Mouse (Mus musculus) splenic B cell, adult 2 months (primary cell): ENCODE measurements around the gene Adck2.
A peak's percentile ranks its signal among the peaks of the same experiment; 100 is the strongest.

Experiments used
- DNase-seq: peaks from one replicate; pipeline ENCODE4 v3.0.0-alpha.2; 2011; ENCODE audit warnings: low read depth, low spot score
- H3K27me3 ChIP-seq: 2 replicates; pipeline ENCODE4 v1.6.1; 2012; ENCODE audit warnings: mild to moderate bottlenecking, low read length, moderate library complexity, mixed read lengths; ENCODE audit not compliant: control insufficient read depth, poor library complexity, insufficient read depth, severe bottlenecking
- H3K36me3 ChIP-seq: 2 replicates; pipeline ENCODE4 v1.6.1; 2012; ENCODE audit warnings: mild to moderate bottlenecking, low read length, moderate library complexity, mixed read lengths; ENCODE audit not compliant: control insufficient read depth, poor library complexity, insufficient read depth, severe bottlenecking

Gene Adck2

DNA sequence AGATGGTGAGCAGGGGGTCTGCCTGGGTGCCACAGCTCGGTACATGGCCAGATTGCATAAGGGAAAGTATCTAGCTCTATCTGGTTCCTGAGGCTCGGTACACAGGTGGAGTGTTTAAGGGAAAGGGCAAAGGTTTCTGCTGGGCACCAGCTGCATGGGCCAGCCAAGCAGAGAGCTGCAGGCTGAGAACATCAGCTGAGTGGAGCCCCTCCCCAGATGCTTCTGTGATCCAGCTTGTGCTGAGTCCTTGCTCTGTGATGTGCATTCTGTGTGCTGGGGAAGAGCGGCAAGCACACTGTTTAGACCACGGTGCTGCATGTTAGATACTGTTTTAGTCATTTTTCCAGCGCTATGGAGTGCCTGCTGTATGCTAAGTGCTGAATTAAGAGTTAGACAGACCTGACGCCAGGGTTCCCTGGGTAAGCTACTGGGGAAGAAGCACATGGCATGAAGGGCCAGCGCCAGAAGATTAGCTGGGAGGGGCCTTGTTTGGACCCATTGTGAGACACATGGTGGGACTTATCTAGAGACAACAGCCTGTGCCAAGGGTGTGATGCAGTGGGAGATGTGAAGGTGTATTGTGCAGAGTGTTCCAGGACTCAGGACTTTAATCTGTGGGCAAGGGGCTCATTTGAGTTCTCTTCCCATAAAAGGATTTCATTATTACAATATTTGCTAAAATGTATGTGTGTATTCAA, 7.6 kb downstream of the Adck2 start:
- no peaks in the 10 kb centered on the region for H3K27me3 ChIP-seq
- H3K36me3 ChIP-seq, result peaks cover 10% of the 10 kb centered on the region
- DNase-seq, result no peak

DNA sequence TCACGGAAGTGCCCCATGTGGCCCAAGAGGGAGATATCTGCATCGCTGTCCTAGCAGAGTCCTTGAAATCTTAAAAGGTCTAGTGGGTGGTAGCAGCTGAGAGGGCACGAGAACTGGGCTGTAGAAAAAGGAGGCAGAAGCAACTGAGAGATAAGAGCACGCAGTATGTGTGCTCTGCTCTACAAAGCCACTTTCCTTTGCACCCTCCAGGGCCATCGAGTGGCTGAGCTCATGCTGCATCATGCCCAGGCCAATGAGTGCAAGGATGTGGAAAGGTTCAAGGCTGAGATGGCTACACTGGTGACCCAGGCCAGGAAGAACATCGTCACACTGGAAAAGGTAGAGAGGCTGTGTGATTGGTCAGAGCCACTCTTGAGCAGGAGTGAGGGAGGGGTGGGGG, 11.8 kb downstream of the Adck2 start, which contains the start of gene Gm42420:
TSS of gene Gm42420 (plus strand) at position 237 of the 400 bp plus-strand sequence.
- DNase-seq, result no peak
- no peaks in the 10 kb centered on the region for H3K27me3 ChIP-seq
- peaks cover 7% of the 10 kb centered on the region for H3K36me3 ChIP-seq

GRCm38 (mm10) chr6:39591481-39591880, 17.8 kb downstream of the Adck2 start:
- H3K36me3 ChIP-seq, result peaks cover 1% of the 10 kb centered on the region; the same call in 1 of the 2 replicates
- H3K27me3 ChIP-seq, result no peaks in the 10 kb centered on the region
- DNase-seq, result no peak

DNA sequence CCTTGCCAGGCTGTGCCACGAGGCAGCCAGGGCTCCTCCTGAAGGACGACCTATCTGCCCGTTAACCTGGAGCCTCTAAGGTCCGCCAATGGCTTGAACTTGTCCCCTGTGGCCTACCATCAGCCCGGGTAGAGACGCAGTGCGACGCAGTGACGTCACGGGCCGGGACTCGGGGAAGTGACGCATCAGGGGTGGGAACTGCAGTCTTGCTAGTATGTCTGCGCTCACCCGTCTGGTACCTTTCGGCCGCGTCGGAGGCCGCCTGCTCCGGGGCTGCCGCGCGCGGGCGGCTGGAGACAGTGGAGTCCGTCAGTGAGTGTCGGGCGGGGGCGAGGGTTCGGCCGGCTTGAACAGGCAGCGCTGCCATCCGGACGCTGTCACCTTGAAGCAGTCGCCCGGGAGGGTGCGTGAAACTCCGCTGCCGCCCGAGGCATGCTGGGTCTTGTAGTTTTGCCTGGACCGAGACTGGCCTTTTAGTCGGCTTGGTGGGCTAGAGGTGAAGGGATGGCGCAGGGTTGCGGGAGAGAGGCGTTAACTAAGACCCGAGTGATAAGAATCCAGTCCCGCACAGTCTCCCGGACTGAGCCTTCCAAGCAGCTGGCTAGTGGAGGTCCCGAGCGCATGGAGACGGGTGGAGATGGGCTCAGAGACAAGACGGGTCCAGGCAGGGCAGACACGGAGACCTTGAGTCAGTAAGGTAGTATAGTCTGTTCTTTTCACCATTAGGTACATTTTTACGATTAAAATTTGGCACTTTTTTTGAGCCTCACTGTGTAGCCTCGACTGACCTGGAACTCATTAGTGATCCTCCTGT, 18.9 kb downstream of the Adck2 start, which contains the start of gene Ndufb2:
TSS of gene Ndufb2 (plus strand) at position 174 of the 814 bp plus-strand sequence.
- Histone ChIP-seq H3K27me3 (no peaks in the 10 kb centered on the region), H3K36me3 (no peaks in the 10 kb centered on the region)
- peak; percentile 94 for DNase-seq

- Histone ChIP-seq H3K27me3 (no peaks in the 10 kb centered on the region), H3K36me3 (peaks cover 6% of the 10 kb centered on the region)
- no peak for DNase-seq
These were observed 27.2 kb downstream of the Adck2 start for GRCm38 (mm10) chr6:39600851-39601250.

DNA sequence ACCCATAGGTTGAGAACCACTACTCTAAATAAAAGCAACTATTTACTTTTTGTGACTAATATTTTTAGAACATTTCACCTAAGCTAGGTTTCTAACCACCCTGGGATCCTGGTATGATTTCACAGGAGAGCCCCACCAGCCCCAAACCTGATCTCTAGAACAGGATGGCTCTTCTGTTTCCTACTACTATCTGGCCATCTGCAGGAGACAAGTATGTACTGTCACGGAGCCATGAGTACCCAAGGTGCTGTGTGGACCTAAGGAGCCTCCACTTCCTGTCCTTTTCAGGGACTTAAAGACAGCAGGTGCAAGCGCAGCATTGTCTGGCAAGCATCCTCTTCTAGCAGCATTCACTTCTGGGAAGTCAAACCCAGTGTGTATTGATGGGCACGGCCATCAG, 28.2 kb downstream of the Adck2 start:
- H3K27me3 ChIP-seq, result no peaks in the 10 kb centered on the region
- no peak for DNase-seq
- H3K36me3 ChIP-seq, result peaks cover 6% of the 10 kb centered on the region

DNA sequence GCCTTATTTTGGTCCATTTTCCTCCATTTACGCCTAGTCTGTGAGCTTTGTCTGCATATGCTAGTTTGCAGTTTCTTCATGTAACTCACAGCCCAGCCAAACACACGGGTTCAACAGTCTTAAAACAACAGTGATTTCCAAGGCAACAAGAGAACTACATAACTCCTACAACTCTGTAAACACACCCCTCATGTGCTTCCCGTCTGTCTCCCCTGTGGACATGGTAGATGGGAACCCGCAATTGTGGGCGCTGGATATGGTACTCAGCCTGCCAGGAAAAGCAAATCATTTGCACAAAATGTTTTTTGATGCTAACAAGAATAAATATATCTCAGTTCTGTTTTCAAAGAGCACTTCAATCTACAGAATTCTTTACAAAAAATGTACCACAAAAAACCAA, 30.9 kb downstream of the Adck2 start:
- DNase-seq, result no peak
- H3K36me3 ChIP-seq, result peaks cover 1% of the 10 kb centered on the region
- no peaks in the 10 kb centered on the region for H3K27me3 ChIP-seq

DNA sequence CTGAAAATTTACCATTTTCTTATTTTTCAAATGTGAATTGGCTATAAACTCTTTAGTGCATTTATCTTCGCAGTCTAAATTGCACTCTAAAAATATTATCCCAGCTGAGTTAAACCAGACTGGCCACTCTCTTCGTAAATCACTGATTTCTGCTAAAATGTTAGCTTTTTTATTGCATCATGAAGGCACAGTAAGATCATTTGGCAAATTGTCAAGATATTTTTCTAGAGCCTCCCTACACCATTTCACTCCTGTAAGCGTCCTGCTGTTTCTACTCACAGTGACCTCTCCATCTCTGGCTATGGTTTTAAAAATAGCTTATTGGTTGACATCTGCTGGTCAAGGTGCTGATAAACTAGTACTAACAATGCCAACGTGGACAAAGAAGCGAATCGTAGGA, 32.4 kb downstream of the Adck2 start:
- H3K36me3 ChIP-seq, result peaks cover 1% of the 10 kb centered on the region

DNA sequence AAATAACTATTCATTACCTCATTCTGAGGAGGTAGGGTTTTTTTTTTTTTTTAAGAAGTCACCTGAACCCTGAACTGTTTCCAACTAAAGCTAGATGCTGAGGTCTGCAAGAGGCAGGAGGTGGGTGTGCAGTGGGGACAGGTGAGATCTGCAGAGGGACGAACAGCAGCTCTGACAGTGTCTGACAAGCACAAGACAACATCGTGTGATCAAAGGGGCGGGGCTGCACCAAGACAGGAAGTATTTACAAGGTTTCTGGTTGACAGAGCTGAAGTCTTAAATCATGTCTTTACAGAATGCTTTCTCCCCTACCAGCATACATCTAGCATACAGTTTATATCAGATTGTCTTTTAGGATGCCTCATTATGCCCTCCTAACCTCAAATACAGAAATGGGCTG, 33.2 kb downstream of the Adck2 start:
- DNase-seq, result peak; percentile 74
- no peaks in the 10 kb centered on the region for H3K27me3 ChIP-seq
- H3K36me3 ChIP-seq, result peaks cover 1% of the 10 kb centered on the region

More for the DNA sequence above, 32.4 kb downstream of the Adck2 start:
- no peaks in the 10 kb centered on the region for H3K27me3 ChIP-seq
- DNase-seq, result no peak

DNA sequence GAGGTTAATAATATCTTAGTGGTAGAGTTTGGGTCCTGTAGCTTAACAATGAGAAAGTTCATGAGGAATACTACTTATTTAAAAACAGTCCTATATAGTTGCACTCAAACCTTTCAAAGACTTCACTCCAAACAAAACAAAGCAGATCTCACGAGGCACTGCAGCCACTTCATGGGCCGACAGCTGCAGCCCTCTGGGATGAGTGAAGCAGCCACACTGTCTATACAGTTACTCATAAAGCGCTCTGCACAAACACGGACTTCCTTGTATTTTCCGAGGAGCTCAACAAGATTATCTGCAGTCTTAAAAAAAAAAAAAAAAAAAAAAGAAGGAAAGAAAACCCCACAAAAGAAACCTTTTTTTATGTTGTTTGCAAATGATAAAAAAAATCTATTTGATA, 33.7 kb downstream of the Adck2 start:
- no peaks in the 10 kb centered on the region; the same call in 1 of the 2 replicates for H3K36me3 ChIP-seq
- no peaks in the 10 kb centered on the region for H3K27me3 ChIP-seq
- DNase-seq, result no peak

DNA sequence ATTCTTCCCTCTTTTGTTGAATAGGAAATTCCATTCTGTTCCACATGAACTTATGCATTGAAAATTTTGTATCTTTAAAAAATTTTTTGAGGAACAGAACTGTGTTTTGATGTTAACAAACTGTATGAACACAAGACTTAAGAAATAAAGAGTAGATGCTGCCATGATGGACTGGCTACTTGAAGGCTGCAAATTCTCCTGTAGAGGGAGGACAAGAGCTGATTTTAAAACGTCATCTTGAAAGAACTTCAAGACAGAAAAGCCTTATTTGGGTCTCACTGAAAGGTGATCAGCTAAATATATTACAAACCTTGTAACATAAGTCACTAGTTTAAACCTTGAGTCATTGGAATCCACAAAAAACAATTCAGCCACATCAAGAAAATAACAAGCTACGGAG, 36.5 kb downstream of the Adck2 start:
- 0 out of 2 replicates have a peak, but pooled peaks cover 1% of the 10 kb centered on the region for H3K36me3 ChIP-seq
- no peaks in the 10 kb centered on the region for H3K27me3 ChIP-seq
- peak; percentile 18 for DNase-seq

- Histone ChIP-seq H3K27me3 (no peaks in the 10 kb centered on the region), H3K36me3 (0 out of 2 replicates have a peak, but pooled peaks cover 4% of the 10 kb centered on the region)
- no peak for DNase-seq
These were observed 37.6 kb downstream of the Adck2 start for GRCm38 (mm10) chr6:39611296-39611695.
